Mouse (Mus musculus): ENCODE results near the gene Ucn2. TPM values are rescaled to one million over a fixed set of nuclear protein-coding genes. Genes with fewer than 3 reads are reported as not detected.

The Ucn2 gene
- polyA plus RNA-seq, 1 experiment, result 0.35 TPM

- TF ChIP-seq CTCF (IDR thresholded peaks at IDR 0.05; ENCODE audit: control insufficient read depth, insufficient read depth, insufficient replicate concordance, low read depth, low read length), result no peak
- no peak within 1 kb of the TSS for H3K4me3 ChIP-seq (ENCODE audit: control insufficient read depth, low read depth, low read length)
- H3K27ac ChIP-seq (ENCODE audit: control insufficient read depth, insufficient read depth, low read depth, low read length), result no peak within 1 kb of the TSS
- no peaks in the 10 kb centered on the region for H3K27me3 ChIP-seq (ENCODE audit: control insufficient read depth, insufficient read depth, low read length)
- no peaks in the 10 kb centered on the region for H3K36me3 ChIP-seq (ENCODE audit: control insufficient read depth, insufficient read depth, low read length)
- no peaks in the 10 kb centered on the region for H3K4me1 ChIP-seq (ENCODE audit: control insufficient read depth, insufficient read depth, low read length)
Measured at GRCm38 (mm10) chr9:108953081-108953636, 32.7 kb upstream of the Ucn2 start, which contains the start of gene Col7a1. Col7a1 (plus strand) TSS chr9:108953586.

- no peak for TF ChIP-seq POLR2A (IDR thresholded peaks at IDR 0.05; ENCODE audit: control insufficient read depth, low read depth, low read length)
- TF ChIP-seq CTCF (IDR thresholded peaks at IDR 0.05; ENCODE audit: control insufficient read depth, insufficient read depth, insufficient replicate concordance, low read depth, low read length), result no peak
- no peaks in the 10 kb centered on the region for H3K27me3 ChIP-seq (ENCODE audit: control insufficient read depth, insufficient read depth, low read length)
- no peaks in the 10 kb centered on the region for H3K4me1 ChIP-seq (ENCODE audit: control insufficient read depth, insufficient read depth, low read length)
- H3K36me3 ChIP-seq (ENCODE audit: control insufficient read depth, insufficient read depth, low read length), result no peaks in the 10 kb centered on the region
- H3K4me3 ChIP-seq (ENCODE audit: control insufficient read depth, low read depth, low read length), result no peak overlapping the region
- no peak overlapping the region for H3K27ac ChIP-seq (ENCODE audit: control insufficient read depth, insufficient read depth, low read depth, low read length)
Measured at GRCm38 (mm10) chr9:108955241-108955640, 30.6 kb upstream of the Ucn2 start.

- no peak for TF ChIP-seq POLR2A (IDR thresholded peaks at IDR 0.05; ENCODE audit: control insufficient read depth, low read depth, low read length)
- Histone ChIP-seq H3K36me3 (ENCODE audit: control insufficient read depth, insufficient read depth, low read length) (no peaks in the 10 kb centered on the region), H3K27me3 (ENCODE audit: control insufficient read depth, insufficient read depth, low read length) (no peaks in the 10 kb centered on the region), H3K4me3 (ENCODE audit: control insufficient read depth, low read depth, low read length) (no peak overlapping the region), H3K27ac (ENCODE audit: control insufficient read depth, insufficient read depth, low read depth, low read length) (no peak overlapping the region), H3K4me1 (ENCODE audit: control insufficient read depth, insufficient read depth, low read length) (no peaks in the 10 kb centered on the region)
Measured at GRCm38 (mm10) chr9:108955846-108956245, 30.0 kb upstream of the Ucn2 start.

GRCm38 (mm10) chr9:108963577-108963976, 22.2 kb upstream of the Ucn2 start:
- H3K4me1 ChIP-seq (ENCODE audit: control insufficient read depth, insufficient read depth, low read length), result no peaks in the 10 kb centered on the region
- H3K27ac ChIP-seq (ENCODE audit: control insufficient read depth, insufficient read depth, low read depth, low read length), result no peak overlapping the region
- no peak overlapping the region for H3K4me3 ChIP-seq (ENCODE audit: control insufficient read depth, low read depth, low read length)
- TF ChIP-seq CTCF (IDR thresholded peaks at IDR 0.05; ENCODE audit: control insufficient read depth, insufficient read depth, insufficient replicate concordance, low read depth, low read length) (no peak), POLR2A (IDR thresholded peaks at IDR 0.05; ENCODE audit: control insufficient read depth, low read depth, low read length) (no peak)
- no peaks in the 10 kb centered on the region for H3K36me3 ChIP-seq (ENCODE audit: control insufficient read depth, insufficient read depth, low read length)
- H3K27me3 ChIP-seq (ENCODE audit: control insufficient read depth, insufficient read depth, low read length), result no peaks in the 10 kb centered on the region

- no peak for TF ChIP-seq POLR2A (IDR thresholded peaks at IDR 0.05; ENCODE audit: control insufficient read depth, low read depth, low read length)
- no peak for TF ChIP-seq CTCF (IDR thresholded peaks at IDR 0.05; ENCODE audit: control insufficient read depth, insufficient read depth, insufficient replicate concordance, low read depth, low read length)
- H3K4me3 ChIP-seq (ENCODE audit: control insufficient read depth, low read depth, low read length), result no peak overlapping the region
- no peaks in the 10 kb centered on the region for H3K36me3 ChIP-seq (ENCODE audit: control insufficient read depth, insufficient read depth, low read length)
- no peaks in the 10 kb centered on the region for H3K27me3 ChIP-seq (ENCODE audit: control insufficient read depth, insufficient read depth, low read length)
- no peaks in the 10 kb centered on the region for H3K4me1 ChIP-seq (ENCODE audit: control insufficient read depth, insufficient read depth, low read length)
- H3K27ac ChIP-seq (ENCODE audit: control insufficient read depth, insufficient read depth, low read depth, low read length), result no peak overlapping the region
Measured at GRCm38 (mm10) chr9:108964338-108964737, 21.5 kb upstream of the Ucn2 start.

GRCm38 (mm10) chr9:108970623-108971022, 15.2 kb upstream of the Ucn2 start:
- H3K4me1 ChIP-seq (ENCODE audit: control insufficient read depth, insufficient read depth, low read length), result no peaks in the 10 kb centered on the region
- no peaks in the 10 kb centered on the region for H3K27me3 ChIP-seq (ENCODE audit: control insufficient read depth, insufficient read depth, low read length)
- TF ChIP-seq CTCF (IDR thresholded peaks at IDR 0.05; ENCODE audit: control insufficient read depth, insufficient read depth, insufficient replicate concordance, low read depth, low read length) (no peak), POLR2A (IDR thresholded peaks at IDR 0.05; ENCODE audit: control insufficient read depth, low read depth, low read length) (no peak)
- H3K27ac ChIP-seq (ENCODE audit: control insufficient read depth, insufficient read depth, low read depth, low read length), result no peak overlapping the region
- no peaks in the 10 kb centered on the region for H3K36me3 ChIP-seq (ENCODE audit: control insufficient read depth, insufficient read depth, low read length)
- H3K4me3 ChIP-seq (ENCODE audit: control insufficient read depth, low read depth, low read length), result no peak overlapping the region

- Histone ChIP-seq H3K36me3 (ENCODE audit: control insufficient read depth, insufficient read depth, low read length) (no peaks in the 10 kb centered on the region), H3K4me1 (ENCODE audit: control insufficient read depth, insufficient read depth, low read length) (no peaks in the 10 kb centered on the region), H3K4me3 (ENCODE audit: control insufficient read depth, low read depth, low read length) (no peak overlapping the region), H3K27me3 (ENCODE audit: control insufficient read depth, insufficient read depth, low read length) (no peaks in the 10 kb centered on the region), H3K27ac (ENCODE audit: control insufficient read depth, insufficient read depth, low read depth, low read length) (no peak overlapping the region)
- TF ChIP-seq CTCF (IDR thresholded peaks at IDR 0.05; ENCODE audit: control insufficient read depth, insufficient read depth, insufficient replicate concordance, low read depth, low read length), result no peak
- TF ChIP-seq POLR2A (IDR thresholded peaks at IDR 0.05; ENCODE audit: control insufficient read depth, low read depth, low read length), result no peak
Measured at GRCm38 (mm10) chr9:108976483-108976882, 9.3 kb upstream of the Ucn2 start.

GRCm38 (mm10) chr9:108977966-108978365, 7.8 kb upstream of the Ucn2 start:
- Histone ChIP-seq H3K36me3 (ENCODE audit: control insufficient read depth, insufficient read depth, low read length) (no peaks in the 10 kb centered on the region), H3K27me3 (ENCODE audit: control insufficient read depth, insufficient read depth, low read length) (no peaks in the 10 kb centered on the region), H3K4me1 (ENCODE audit: control insufficient read depth, insufficient read depth, low read length) (no peaks in the 10 kb centered on the region), H3K27ac (ENCODE audit: control insufficient read depth, insufficient read depth, low read depth, low read length) (no peak overlapping the region), H3K4me3 (ENCODE audit: control insufficient read depth, low read depth, low read length) (no peak overlapping the region)
- no peak for TF ChIP-seq POLR2A (IDR thresholded peaks at IDR 0.05; ENCODE audit: control insufficient read depth, low read depth, low read length)

Measured in testis, adult 2 months (tissue).